Mouse (Mus musculus) stomach, postnatal 0 days (tissue): ENCODE data around the gene Trcg1. TPM values are rescaled to one million over a fixed set of nuclear protein-coding genes. Genes with fewer than 3 reads are reported as not detected.

Experiments used
- ATAC-seq: fragments of 200-750 bp; cut with Nextera tagmentation; 2 replicates; pipeline ENCODE4 v1.8.0; 2017; ENCODE audit not compliant: low FRiP score, low TSS enrichment
- DNase-seq: peaks from one replicate; pipeline ENCODE4 v3.0.0-alpha.2; 2016; ENCODE audit warnings: low spot score
- H3K27ac ChIP-seq: fragments of 300-500 bp; sonication (generic); replicated peaks from 2 replicates; pipeline ENCODE4 v1.5.1; 2014; ENCODE audit warnings: mild to moderate bottlenecking, control low read depth
- H3K27me3 ChIP-seq: fragments of 300-500 bp; sonication (generic); 2 replicates; pipeline ENCODE4 v1.6.1; 2014; ENCODE audit warnings: low read length; ENCODE audit not compliant: control insufficient read depth, insufficient read depth
- H3K36me3 ChIP-seq: fragments of 300-500 bp; sonication (generic); 2 replicates; pipeline ENCODE4 v1.6.1; 2014; ENCODE audit warnings: low read length, mixed read lengths; ENCODE audit not compliant: control insufficient read depth, insufficient read depth
- H3K4me1 ChIP-seq: fragments of 300-500 bp; sonication (generic); replicated peaks from 2 replicates; pipeline ENCODE4 v1.6.1; 2014; ENCODE audit warnings: antibody characterized with exemption; ENCODE audit not compliant: control insufficient read depth, insufficient read depth
- H3K4me2 ChIP-seq: fragments of 300-500 bp; sonication (generic); replicated peaks from 2 replicates; pipeline ENCODE4 v1.6.1; 2014; ENCODE audit warnings: low read depth, mild to moderate bottlenecking, control low read depth, moderate library complexity
- H3K4me3 ChIP-seq: fragments of 300-500 bp; sonication (generic); 2 replicates; pipeline ENCODE4 v1.5.1; 2014; ENCODE audit warnings: low read depth, low read length, control low read depth
- H3K9ac ChIP-seq: fragments of 300-500 bp; sonication (generic); 2 replicates; pipeline ENCODE4 v1.6.1; 2014; ENCODE audit warnings: mild to moderate bottlenecking, low read length, control low read depth, mixed read lengths
- H3K9me3 ChIP-seq: fragments of 300-500 bp; sonication (generic); 2 replicates; pipeline ENCODE4 v1.6.1; 2016; ENCODE audit warnings: low read length; ENCODE audit not compliant: control insufficient read depth
- CTCF ChIP-seq: IDR thresholded peaks from 2 replicates; pipeline ENCODE4 v1.5.1; 2016; ENCODE audit warnings: antibody characterized with exemption, low read depth, mild to moderate bottlenecking, moderate library complexity
- EP300 ChIP-seq: optimal IDR thresholded peaks from 2 replicates; pipeline ENCODE3; 2016; ENCODE audit warnings: antibody characterized with exemption
- WGBS: fragments of 180-500 bp; shearing (Covaris S2); extraction: QIAGEN DNeasy Blood & Tissue Kit; methylation state at CpG from one replicate; pipeline ENCODE4 v1.1.7; 2014; 5-methylcytosine and 5-hydroxymethylcytosine counted together
- polyA plus RNA-seq: library from polyadenylated mRNA; unstranded; fragments of >200 nt; fragmentation: Nextera tagmentation; extraction: Ambion mirVana; gene quantifications from 2 replicates; pipeline ENCODE4 v1.2.1, GENCODE M21; 2015

The Trcg1 gene
- polyA plus RNA-seq, 1 experiment from 2014 or later = not detected

DNA sequence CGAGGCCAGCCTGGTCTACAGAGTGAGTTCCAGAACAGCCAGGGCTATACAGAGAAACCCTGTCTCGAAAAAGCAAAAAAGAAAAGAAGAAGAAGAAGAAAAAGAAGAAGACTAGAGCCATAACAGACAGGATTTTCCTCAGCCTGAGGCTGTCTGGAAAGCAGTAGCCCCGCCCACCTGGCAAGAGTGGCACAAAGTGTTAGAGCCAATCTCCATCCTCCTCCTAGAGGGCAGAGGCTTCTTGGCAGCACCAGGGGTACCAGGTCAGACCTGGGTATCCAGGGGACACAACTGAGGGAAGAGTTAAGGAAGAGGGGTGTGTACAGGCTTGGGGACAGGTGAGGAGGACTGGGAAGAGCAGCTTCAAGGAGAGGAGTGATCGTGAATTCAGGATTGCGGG is 1.3 kb downstream of the Trcg1 start:
- no peaks in the 10 kb centered on the region for H3K27me3 ChIP-seq
- no peaks in the 10 kb centered on the region for H3K4me1 ChIP-seq
- H3K36me3 ChIP-seq = no peaks in the 10 kb centered on the region
- TF ChIP-seq EP300 (no peak), CTCF (no peak)
- no peaks in the 10 kb centered on the region for H3K9me3 ChIP-seq
- ATAC-seq = no peak
- DNase-seq = no peak
- H3K9ac ChIP-seq = no peak overlapping the region
- no peak overlapping the region for H3K27ac ChIP-seq
- H3K4me2 ChIP-seq = no peak overlapping the region
- 75% methylated on average over 5 of the region's 5 CpGs for WGBS
- H3K4me3 ChIP-seq = no peak overlapping the region

DNA sequence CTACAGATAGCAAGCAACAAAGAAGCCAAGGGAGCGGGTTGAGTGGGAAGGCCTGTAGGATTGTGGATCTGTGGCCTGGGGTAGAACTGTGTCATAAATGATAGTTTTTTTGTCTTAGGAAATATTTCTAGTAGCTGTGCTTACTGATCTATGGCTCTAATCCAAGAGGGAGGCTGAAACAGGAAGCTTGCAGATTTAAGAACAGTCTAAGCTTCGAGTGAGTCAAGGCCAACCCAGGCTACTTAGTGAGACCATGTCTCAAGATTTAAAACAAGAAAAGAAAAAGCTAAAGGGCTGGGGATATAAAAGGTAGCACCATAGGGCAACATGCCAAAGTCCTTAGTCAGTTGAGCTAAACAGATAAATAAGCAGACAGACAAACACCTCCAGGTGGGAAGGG is 1.9 kb downstream of the Trcg1 start:
- no peak overlapping the region for H3K9ac ChIP-seq
- TF ChIP-seq CTCF (no peak), EP300 (no peak)
- no peak overlapping the region for H3K4me2 ChIP-seq
- no peaks in the 10 kb centered on the region for H3K4me1 ChIP-seq
- WGBS = 75% methylated on average over 2 of the region's 2 CpGs
- no peaks in the 10 kb centered on the region for H3K9me3 ChIP-seq
- DNase-seq = no peak
- H3K4me3 ChIP-seq = no peak overlapping the region
- H3K36me3 ChIP-seq = no peaks in the 10 kb centered on the region
- H3K27ac ChIP-seq = no peak overlapping the region
- H3K27me3 ChIP-seq = no peaks in the 10 kb centered on the region
- no peak for ATAC-seq

DNA sequence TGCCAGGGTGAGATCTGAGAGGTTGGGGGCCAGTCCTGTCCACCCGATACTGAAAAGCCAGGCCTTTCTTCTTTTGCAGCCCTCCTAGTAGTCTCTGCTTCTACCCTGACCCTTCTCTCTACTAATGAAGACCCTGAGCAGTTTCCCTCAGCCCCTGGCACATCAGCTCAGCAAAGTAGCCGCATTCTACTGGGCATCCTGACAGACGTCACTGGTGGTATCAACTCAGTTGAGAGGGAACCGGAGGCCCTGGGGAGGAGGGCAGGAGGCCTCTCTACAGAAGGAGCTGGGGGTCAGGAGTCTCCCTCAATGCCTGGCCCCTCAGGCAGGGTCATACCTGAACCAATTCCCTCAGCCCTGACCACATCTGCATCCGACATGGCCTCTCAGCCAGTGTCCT is 4.8 kb downstream of the Trcg1 start:
- Histone ChIP-seq H3K4me2 (no peak overlapping the region), H3K4me1 (no peaks in the 10 kb centered on the region), H3K27me3 (no peaks in the 10 kb centered on the region), H3K4me3 (no peak overlapping the region), H3K27ac (no peak overlapping the region), H3K36me3 (no peaks in the 10 kb centered on the region), H3K9ac (no peak overlapping the region), H3K9me3 (no peaks in the 10 kb centered on the region)
- 74% methylated on average over 5 of the region's 5 CpGs for WGBS
- no peak for TF ChIP-seq CTCF
- no peak for TF ChIP-seq EP300
- ATAC-seq (no peak), DNase-seq (no peak)

DNA sequence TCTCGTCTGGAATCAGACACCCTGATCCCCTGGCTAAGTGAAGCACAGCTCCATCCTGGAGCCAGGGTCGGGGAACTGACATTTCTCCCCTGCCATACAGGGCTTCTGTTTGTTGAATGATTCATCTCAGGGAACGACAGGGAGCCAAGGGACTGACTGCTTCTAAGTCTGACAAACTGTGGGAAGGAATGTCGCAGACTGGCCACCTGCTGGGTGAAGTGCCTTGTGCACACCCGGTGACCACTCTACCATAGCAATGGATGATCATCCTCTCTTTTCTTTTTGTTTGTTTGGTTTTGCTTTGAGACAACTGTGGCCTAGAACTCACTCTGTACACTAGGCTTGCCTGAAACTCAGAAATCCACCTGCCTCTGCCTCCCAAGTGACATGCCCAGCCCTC is 6.6 kb downstream of the Trcg1 start:
- Histone ChIP-seq H3K4me1 (no peaks in the 10 kb centered on the region), H3K4me3 (no peak overlapping the region), H3K9ac (no peak overlapping the region), H3K4me2 (no peak overlapping the region), H3K9me3 (no peaks in the 10 kb centered on the region), H3K27ac (no peak overlapping the region), H3K27me3 (no peaks in the 10 kb centered on the region), H3K36me3 (no peaks in the 10 kb centered on the region)
- no peak for DNase-seq
- TF ChIP-seq EP300 (no peak), CTCF (no peak)
- WGBS = 25% methylated on average over 5 of the region's 5 CpGs
- no peak for ATAC-seq

DNA sequence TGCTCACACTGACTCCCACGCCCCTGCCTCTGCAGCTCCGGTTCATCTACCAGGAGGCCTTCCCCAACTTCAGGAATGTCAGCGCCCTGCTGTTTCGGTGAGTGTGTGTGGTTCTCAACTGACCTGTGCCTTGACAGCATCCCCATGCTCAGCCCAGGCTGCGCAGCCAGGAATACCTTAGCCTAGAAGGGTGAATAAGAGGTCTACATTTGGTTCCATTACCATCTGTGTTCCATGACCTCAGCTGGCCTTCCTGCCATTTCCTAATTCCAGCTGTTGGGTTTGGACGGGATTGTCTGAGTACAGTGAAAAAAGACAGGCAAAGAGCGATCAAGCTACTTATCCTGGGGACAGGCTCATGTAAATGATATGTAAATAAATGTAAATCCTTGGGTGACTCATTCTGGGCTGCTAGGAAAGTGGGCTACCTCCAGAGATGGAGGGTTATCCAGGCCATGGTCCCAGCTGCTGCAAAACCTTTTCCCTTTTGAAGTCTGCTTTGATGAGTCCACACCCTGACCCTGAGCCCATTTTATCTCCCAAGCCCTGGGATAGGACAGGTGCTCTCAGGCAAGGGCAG is 7.8 kb downstream of the Trcg1 start:
- Histone ChIP-seq H3K4me2 (no peak overlapping the region), H3K4me3 (no peak overlapping the region), H3K27me3 (no peaks in the 10 kb centered on the region), H3K4me1 (no peaks in the 10 kb centered on the region), H3K27ac (no peak overlapping the region), H3K36me3 (no peaks in the 10 kb centered on the region), H3K9ac (no peak overlapping the region), H3K9me3 (no peaks in the 10 kb centered on the region)
- 31% methylated on average over 7 of the region's 7 CpGs for WGBS
- DNase-seq (no peak), ATAC-seq (no peak)
- TF ChIP-seq EP300 = no peak
- no peak for TF ChIP-seq CTCF

DNA sequence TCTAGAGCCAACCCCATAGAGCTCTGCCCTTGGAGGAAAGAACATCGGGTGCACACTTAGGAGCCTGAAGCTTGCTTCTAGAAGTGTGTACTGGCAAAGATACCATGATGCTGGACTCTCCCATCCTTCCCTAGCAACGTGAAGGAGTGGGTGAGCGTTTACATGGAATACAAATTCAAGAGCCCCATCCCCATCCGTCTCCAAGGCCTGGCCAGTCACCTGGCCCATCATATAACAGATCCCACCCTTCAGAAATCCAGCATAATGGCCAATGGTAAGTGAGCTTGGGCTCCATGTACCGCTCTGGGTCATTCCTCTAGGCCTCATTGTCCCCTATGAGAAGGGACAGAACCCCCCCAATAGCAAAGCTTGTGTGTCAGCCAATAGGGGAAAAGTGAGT is 10.1 kb downstream of the Trcg1 start:
- no peak for ATAC-seq

More for the DNA sequence above, 10.1 kb downstream of the Trcg1 start:
- Histone ChIP-seq H3K9me3 (no peaks in the 10 kb centered on the region), H3K4me3 (no peak overlapping the region), H3K27ac (no peak overlapping the region), H3K9ac (no peak overlapping the region), H3K4me1 (no peaks in the 10 kb centered on the region), H3K27me3 (no peaks in the 10 kb centered on the region), H3K36me3 (no peaks in the 10 kb centered on the region), H3K4me2 (no peak overlapping the region)
- WGBS = 86% methylated on average over 5 of the region's 5 CpGs
- DNase-seq = no peak
- TF ChIP-seq EP300 (no peak), CTCF (no peak)
